Mouse (Mus musculus): ENCODE measurements around the gene Obp2a.

DNA sequence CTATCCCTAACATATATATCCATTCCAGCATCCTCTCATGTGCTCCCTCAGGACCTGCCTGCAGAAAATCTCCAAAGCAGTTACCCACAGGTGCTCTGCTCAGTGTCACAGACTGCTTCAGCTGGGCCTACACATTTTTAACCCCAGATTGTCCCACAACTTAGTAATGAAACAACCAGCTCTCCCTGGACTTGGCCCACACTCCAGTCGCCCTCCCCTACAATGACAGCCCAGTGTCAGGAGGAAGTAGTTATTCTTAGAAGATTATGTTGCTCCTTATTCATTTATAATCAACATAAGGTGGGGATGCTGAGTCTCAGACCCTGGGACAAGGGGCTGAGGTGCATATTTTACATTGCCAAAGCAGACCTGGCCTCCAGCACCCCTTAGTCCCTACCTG lies 41.8 kb downstream of the Obp2a start:
- TF ChIP-seq POLR2A (IDR thresholded peaks at IDR 0.05; ENCODE audit: control insufficient read depth, low read depth, low read length), result no peak
- no peak for TF ChIP-seq CTCF (IDR thresholded peaks at IDR 0.05; ENCODE audit: control insufficient read depth, insufficient read depth, insufficient replicate concordance, low read depth, low read length)

Data from testis, adult 2 months (tissue).